Mouse (Mus musculus): Measurements from ENCODE around the gene Dph1. TPM values are rescaled to one million over a fixed set of nuclear protein-coding genes. Genes with fewer than 3 reads are reported as not detected.

The Dph1 gene
- polyA plus RNA-seq, 1 experiment from 2014 or later = 10.9 TPM

DNA sequence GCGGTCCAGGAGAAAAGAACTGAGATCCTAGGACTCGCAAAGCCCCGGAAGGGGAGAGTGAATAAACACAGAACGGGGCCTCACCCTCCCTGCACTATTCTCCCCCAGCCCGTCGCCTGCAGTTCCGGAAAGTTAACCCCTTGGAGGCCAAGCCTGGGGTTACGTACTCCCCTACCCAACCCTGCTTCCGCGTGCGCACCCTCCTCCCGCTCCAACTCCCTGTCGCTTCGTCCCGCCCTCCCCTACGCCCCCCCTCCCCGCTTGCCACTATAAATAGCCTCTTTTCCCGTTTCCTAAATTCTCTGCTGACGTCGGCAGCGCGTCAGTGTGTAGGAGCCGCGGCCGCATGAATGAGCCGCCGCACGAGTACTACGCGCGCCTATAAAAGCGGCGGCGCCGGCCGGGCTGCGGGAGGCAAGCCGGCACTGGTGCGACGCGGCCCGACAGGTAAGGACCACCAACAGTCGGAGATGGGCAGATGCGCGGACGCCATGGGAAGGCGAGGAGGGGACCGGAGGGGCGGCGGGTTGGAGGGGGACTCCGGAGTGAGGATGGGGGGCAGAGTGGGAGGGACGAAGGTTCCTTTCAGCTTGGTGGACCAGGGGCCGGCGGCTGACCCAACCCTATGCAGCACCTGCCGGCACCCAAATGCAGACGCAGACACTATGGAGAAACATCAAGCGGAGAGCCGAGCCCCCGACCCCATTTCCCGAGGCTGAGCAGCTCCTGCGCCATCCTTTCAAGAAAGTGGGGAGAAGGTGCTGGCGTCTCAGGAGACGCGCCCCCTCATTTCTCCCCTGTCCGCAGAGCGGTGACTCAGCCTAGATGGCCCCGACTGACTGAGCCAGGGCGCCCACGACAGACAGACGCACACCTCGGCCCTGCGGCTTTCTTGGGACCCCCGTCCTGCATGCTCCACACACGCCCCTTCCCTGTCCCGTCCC is 18.6 kb downstream of the Dph1 start:
- Histone ChIP-seq H3K27me3 (ENCODE audit: insufficient read depth, low read length) (peaks cover 70% of the 10 kb centered on the region), H3K4me2 (ENCODE audit: low read depth, low read length) (peak overlapping the region; percentile 75), H3K27ac (ENCODE audit: low read depth) (no peak overlapping the region), H3K36me3 (replicated peaks; ENCODE audit: insufficient read depth, low read length) (no peaks in the 10 kb centered on the region), H3K9me3 (ENCODE audit: low read length) (no peaks in the 10 kb centered on the region), H3K4me3 (ENCODE audit: low read depth, low read length) (peak overlapping the region; percentile 62), H3K4me1 (ENCODE audit: insufficient read depth) (peaks cover 47% of the 10 kb centered on the region), H3K9ac (replicated peaks) (no peak overlapping the region)
- ATAC-seq (no peak), DNase-seq (peak; percentile 36)
- TF ChIP-seq EP300 (IDR thresholded peaks at IDR 0.05; ENCODE audit: low read depth) (no peak), CTCF (IDR thresholded peaks at IDR 0.05; ENCODE audit: low read depth) (no peak)
- under 1% methylated on average over 75 of the region's 75 CpGs for WGBS (ENCODE audit: insufficient replicate concordance)

DNA sequence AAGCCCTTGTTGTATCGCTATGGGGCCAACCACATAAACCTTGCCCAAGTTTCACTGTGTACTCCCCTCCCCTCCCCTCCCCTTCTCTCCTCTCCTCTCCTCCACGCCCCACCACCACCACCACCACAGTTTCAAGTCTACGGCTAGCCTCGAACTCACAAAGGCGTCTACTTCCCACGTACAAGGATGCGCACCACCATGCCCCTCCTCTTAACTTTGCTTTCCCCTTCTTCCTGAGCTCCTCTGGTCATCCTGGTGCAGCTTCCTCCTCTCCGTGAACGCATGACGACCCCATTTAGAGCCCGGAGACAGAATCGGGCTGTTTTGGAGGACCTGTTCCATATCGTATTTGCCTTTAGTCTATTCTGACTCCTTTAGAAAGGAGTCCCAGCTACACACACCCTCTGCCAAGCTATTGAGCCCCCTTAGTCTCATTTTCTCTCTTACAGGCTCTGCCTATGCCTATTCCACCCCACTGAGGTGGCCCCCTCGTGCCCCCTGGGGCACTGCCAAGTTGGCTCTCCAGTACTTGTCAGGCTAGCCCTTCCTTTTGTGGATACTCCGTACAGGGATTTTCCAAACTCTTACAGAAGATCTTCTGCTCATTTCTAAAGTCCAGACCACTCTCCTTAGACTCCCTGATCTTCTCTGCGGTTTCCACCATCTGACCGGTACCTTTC is 19.7 kb downstream of the Dph1 start:
- DNase-seq = peak; percentile 14
- Histone ChIP-seq H3K4me2 (ENCODE audit: low read depth, low read length) (no peak overlapping the region), H3K36me3 (replicated peaks; ENCODE audit: insufficient read depth, low read length) (no peaks in the 10 kb centered on the region), H3K27ac (ENCODE audit: low read depth) (no peak overlapping the region), H3K9ac (replicated peaks) (no peak overlapping the region), H3K27me3 (ENCODE audit: insufficient read depth, low read length) (peaks cover 81% of the 10 kb centered on the region), H3K4me3 (ENCODE audit: low read depth, low read length) (no peak overlapping the region), H3K9me3 (ENCODE audit: low read length) (no peaks in the 10 kb centered on the region), H3K4me1 (ENCODE audit: insufficient read depth) (peaks cover 54% of the 10 kb centered on the region)
- TF ChIP-seq CTCF (IDR thresholded peaks at IDR 0.05; ENCODE audit: low read depth) (no peak), EP300 (IDR thresholded peaks at IDR 0.05; ENCODE audit: low read depth) (no peak)
- no peak for ATAC-seq
- WGBS (ENCODE audit: insufficient replicate concordance) = 12% methylated on average over 17 of the region's 17 CpGs

DNA sequence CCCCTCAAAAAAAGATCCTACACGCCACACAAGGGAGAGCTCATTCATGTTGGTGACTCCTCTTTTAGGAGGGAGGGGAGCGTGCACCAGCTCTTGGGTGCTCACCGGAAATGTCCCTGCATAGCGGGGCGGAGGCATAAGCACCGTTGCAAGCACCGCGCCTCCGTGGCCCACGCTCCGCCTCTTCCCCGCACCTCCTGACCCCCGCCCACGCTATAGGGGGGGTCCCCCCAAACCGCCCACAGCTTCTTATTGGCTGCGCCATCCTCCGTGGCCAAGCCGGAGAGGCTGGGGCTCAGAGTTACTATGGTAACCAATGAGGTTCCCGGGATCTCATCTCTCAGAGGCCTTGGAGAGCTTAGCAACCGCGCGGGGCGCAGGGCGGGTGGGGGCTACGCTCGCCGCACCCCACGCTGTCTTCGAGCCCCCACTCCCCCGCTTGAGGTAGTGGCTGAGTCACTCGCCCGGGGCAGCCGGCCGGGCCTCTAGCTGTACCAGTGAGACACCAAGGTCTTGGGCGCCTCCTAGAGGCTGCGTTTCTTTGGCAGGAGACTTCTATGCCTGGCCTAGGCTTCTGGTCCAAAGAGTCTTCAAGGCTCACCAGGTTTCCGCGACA is 20.8 kb downstream of the Dph1 start:
- Histone ChIP-seq H3K27ac (ENCODE audit: low read depth) (no peak overlapping the region), H3K4me3 (ENCODE audit: low read depth, low read length) (peak overlapping the region; percentile 62), H3K27me3 (ENCODE audit: insufficient read depth, low read length) (peaks cover 92% of the 10 kb centered on the region), H3K9ac (replicated peaks) (no peak overlapping the region), H3K9me3 (ENCODE audit: low read length) (no peaks in the 10 kb centered on the region), H3K4me1 (ENCODE audit: insufficient read depth) (peaks cover 62% of the 10 kb centered on the region), H3K4me2 (ENCODE audit: low read depth, low read length) (peak overlapping the region; percentile 91), H3K36me3 (replicated peaks; ENCODE audit: insufficient read depth, low read length) (no peaks in the 10 kb centered on the region)
- 1% methylated on average over 36 of the region's 38 CpGs for WGBS (ENCODE audit: insufficient replicate concordance)
- DNase-seq (peak; percentile 92), ATAC-seq (peak; percentile 40)
- no peak for TF ChIP-seq EP300 (IDR thresholded peaks at IDR 0.05; ENCODE audit: low read depth)
- peak; percentile 84 for TF ChIP-seq CTCF (IDR thresholded peaks at IDR 0.05; ENCODE audit: low read depth)

GRCm38 (mm10) chr11:75169405-75170080 is 21.5 kb downstream of the Dph1 start, which contains the start of gene Hic1:
TSS of gene Hic1 (minus strand) at chr11:75169519.
- H3K9ac ChIP-seq (replicated peaks) = peak within 1 kb of the TSS; percentile 65
- no peak for TF ChIP-seq EP300 (IDR thresholded peaks at IDR 0.05; ENCODE audit: low read depth)
- no peak for TF ChIP-seq CTCF (IDR thresholded peaks at IDR 0.05; ENCODE audit: low read depth)
- H3K4me3 ChIP-seq (ENCODE audit: low read depth, low read length) = peak within 1 kb of the TSS; percentile 62
- peaks cover 99% of the 10 kb centered on the region for H3K27me3 ChIP-seq (ENCODE audit: insufficient read depth, low read length)
- H3K4me2 ChIP-seq (ENCODE audit: low read depth, low read length) = peak within 1 kb of the TSS; percentile 91
- WGBS (ENCODE audit: insufficient replicate concordance) = 7% methylated on average over 23 of the region's 23 CpGs
- no peaks in the 10 kb centered on the region for H3K9me3 ChIP-seq (ENCODE audit: low read length)
- ATAC-seq = no peak
- H3K36me3 ChIP-seq (replicated peaks; ENCODE audit: insufficient read depth, low read length) = no peaks in the 10 kb centered on the region
- H3K4me1 ChIP-seq (ENCODE audit: insufficient read depth) = peaks cover 66% of the 10 kb centered on the region
- H3K27ac ChIP-seq (ENCODE audit: low read depth) = peak within 1 kb of the TSS; percentile 57
- peak; percentile 19 for DNase-seq

DNA sequence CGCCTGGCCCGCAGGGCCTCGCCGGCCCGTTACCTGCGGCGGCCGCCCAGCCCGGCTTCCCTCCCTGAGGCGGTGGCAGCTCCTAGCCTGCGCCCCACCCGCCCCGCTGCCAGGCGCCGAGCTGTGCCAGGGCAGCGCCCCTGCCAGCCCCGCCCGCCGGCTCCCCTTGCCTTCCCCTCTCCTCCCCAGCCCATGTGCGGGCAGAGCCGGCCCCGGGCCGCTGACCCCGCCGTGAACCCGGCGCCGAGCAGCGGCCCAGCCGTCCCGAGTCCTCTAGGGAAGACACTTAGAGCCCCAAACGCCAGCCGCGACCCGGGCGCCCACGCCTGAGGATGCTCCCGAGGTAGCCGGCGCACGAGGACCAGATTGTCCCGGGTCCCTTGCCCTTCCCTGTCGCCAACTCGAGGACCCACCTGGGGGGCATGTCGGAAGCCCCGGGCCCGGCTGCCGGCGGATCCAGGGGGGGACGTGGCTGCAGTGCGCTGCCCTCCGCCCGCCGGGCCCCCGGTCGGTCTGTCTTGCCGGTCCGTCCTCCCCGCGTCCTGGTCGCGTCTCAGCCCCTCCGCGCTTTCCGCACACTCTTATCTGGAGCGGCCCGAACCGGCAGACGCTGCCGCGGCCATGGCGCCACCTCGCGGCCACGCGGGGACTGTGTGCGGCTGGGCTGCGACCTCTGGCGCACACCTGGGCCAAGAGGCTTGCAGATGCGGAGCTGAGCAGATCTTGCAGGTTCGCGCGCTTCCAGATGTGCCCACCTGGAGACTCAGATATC is 22.3 kb downstream of the Dph1 start:
- H3K4me2 ChIP-seq (ENCODE audit: low read depth, low read length) = peak overlapping the region; percentile 91
- H3K27ac ChIP-seq (ENCODE audit: low read depth) = peak overlapping the region; percentile 57
- H3K36me3 ChIP-seq (replicated peaks; ENCODE audit: insufficient read depth, low read length) = no peaks in the 10 kb centered on the region; the same call in 1 of the 2 replicates
- H3K27me3 ChIP-seq (ENCODE audit: insufficient read depth, low read length) = peaks cover 96% of the 10 kb centered on the region
- peak overlapping the region; percentile 62 for H3K4me3 ChIP-seq (ENCODE audit: low read depth, low read length)
- TF ChIP-seq CTCF (IDR thresholded peaks at IDR 0.05; ENCODE audit: low read depth) (peak; percentile 97), EP300 (IDR thresholded peaks at IDR 0.05; ENCODE audit: low read depth) (no peak)
- peaks cover 66% of the 10 kb centered on the region for H3K4me1 ChIP-seq (ENCODE audit: insufficient read depth)
- peak; percentile 35; the same call in 1 of the 2 replicates for ATAC-seq
- no peaks in the 10 kb centered on the region for H3K9me3 ChIP-seq (ENCODE audit: low read length)
- DNase-seq = peak; percentile 88
- peak overlapping the region; percentile 65 for H3K9ac ChIP-seq (replicated peaks)
- WGBS (ENCODE audit: insufficient replicate concordance) = under 1% methylated on average over 70 of the region's 83 CpGs
